Mouse (Mus musculus): ENCODE results near the gene Grm1.

GRCm38 (mm10) chr10:10818061-10818460, 264.1 kb downstream of the Grm1 start:
- no peak for TF ChIP-seq CTCF (IDR thresholded peaks at IDR 0.05; ENCODE audit: borderline replicate concordance, control insufficient read depth, extremely low read depth, insufficient read depth, low read length, poor library complexity)
- TF ChIP-seq POLR2A (IDR thresholded peaks at IDR 0.05; ENCODE audit: control insufficient read depth, extremely low read depth, insufficient read depth, low read length, poor library complexity), result no peak
